In genomic region chr14:21369127-21369526, GRCm38 (mm10) we compare ENCODE assay signal across 8 mouse cellular contexts.
DNase-seq lines count a peak whose midpoint lies in the region; ATAC-seq lines count a peak whose summit lies in the region.

No protein-coding gene starts in this region.

- no peak overlapping the region for H3K4me2 ChIP-seq in heart, embryonic 14.5 days (ENCODE audit: low read length)
- no peak overlapping the region for H3K4me2 ChIP-seq in kidney, embryonic 16.5 days (replicated peaks; ENCODE audit: low read depth, low read length)
- peak overlapping the region; percentile 30; the same call in 1 of the 2 replicates for H3K4me2 ChIP-seq in limb, embryonic 13.5 days (replicated peaks)
- peak overlapping the region; percentile 1; the same call in 1 of the 2 replicates for H3K4me2 ChIP-seq in neural tube, embryonic 13.5 days

- H3K9ac ChIP-seq in heart, embryonic 14.5 days (ENCODE audit: low read length) = no peak overlapping the region
- no peak overlapping the region for H3K9ac ChIP-seq in kidney, embryonic 16.5 days (replicated peaks; ENCODE audit: low read length)
- H3K9ac ChIP-seq in limb, embryonic 13.5 days = no peak overlapping the region
- H3K9ac ChIP-seq in neural tube, embryonic 13.5 days = no peak overlapping the region

- H3K4me1 ChIP-seq in heart, embryonic 14.5 days (ENCODE audit: control insufficient read depth in 2 of 2, insufficient read depth in 2 of 2, low read length in 2 of 2) = peaks cover 2 to 26% of the 10 kb centered on the region in 2 experiments; a peak in 3 of 4 replicates
- H3K4me1 ChIP-seq in kidney, embryonic 16.5 days (ENCODE audit: insufficient read depth, low read length) = peaks cover 5% of the 10 kb centered on the region
- H3K4me1 ChIP-seq in limb, embryonic 13.5 days = peaks cover 36% of the 10 kb centered on the region
- peaks cover 23% of the 10 kb centered on the region for H3K4me1 ChIP-seq in neural tube, embryonic 13.5 days (replicated peaks)

- WGBS in heart, embryonic 14.5 days = 14% methylated on average over 5 of the region's 5 CpGs
- 9% methylated on average over 5 of the region's 5 CpGs for WGBS in kidney, embryonic 16.5 days
- 7% methylated on average over 5 of the region's 5 CpGs for WGBS in limb, embryonic 13.5 days
- 3% methylated on average over 5 of the region's 5 CpGs for WGBS in neural tube, embryonic 13.5 days

- peak; percentile 79; the same call in 1 of the 2 replicates for ATAC-seq in heart, embryonic 14.5 days (ENCODE audit: insufficient number of reproducible peaks, insufficient read depth, low FRiP score, low read depth)
- peak; percentile 39 for ATAC-seq in kidney, embryonic 16.5 days (ENCODE audit: low FRiP score, low TSS enrichment)
- ATAC-seq in limb, embryonic 13.5 days (ENCODE audit: low FRiP score, low read depth) = peak; percentile 86
- ATAC-seq in neural tube, embryonic 13.5 days (ENCODE audit: low read depth) = peak; percentile 98

- DNase-seq in 3T3-L1 (ENCODE audit: low read depth, low spot score) = peak; percentile 94
- DNase-seq in adrenal gland, postnatal 10 days = peak; percentile 89
- DNase-seq in fibroblast of lung, adult 2 months (ENCODE audit: low read depth) = peak; percentile 77
- no peak for DNase-seq in natural killer cell, adult 2 months (ENCODE audit: low spot score in 2 of 2)

- H3K27me3 ChIP-seq in heart, embryonic 14.5 days (ENCODE audit: control insufficient read depth, insufficient read depth, low read length) = no peaks in the 10 kb centered on the region
- H3K27me3 ChIP-seq in kidney, embryonic 16.5 days (ENCODE audit: insufficient read depth, low read length) = no peaks in the 10 kb centered on the region
- no peaks in the 10 kb centered on the region for H3K27me3 ChIP-seq in limb, embryonic 13.5 days
- no peaks in the 10 kb centered on the region for H3K27me3 ChIP-seq in neural tube, embryonic 13.5 days

- peaks cover 11% of the 10 kb centered on the region; the same call in 1 of the 2 replicates for H3K36me3 ChIP-seq in heart, embryonic 14.5 days (ENCODE audit: control insufficient read depth, insufficient read depth, low read length)
- no peaks in the 10 kb centered on the region for H3K36me3 ChIP-seq in kidney, embryonic 16.5 days (ENCODE audit: insufficient read depth, low read length)
- H3K36me3 ChIP-seq in limb, embryonic 13.5 days = no peaks in the 10 kb centered on the region
- H3K36me3 ChIP-seq in neural tube, embryonic 13.5 days = no peaks in the 10 kb centered on the region

- H3K27ac ChIP-seq in heart, embryonic 14.5 days (replicated peaks in 1 of 2; ENCODE audit: control insufficient read depth in 1 of 2, insufficient read depth in 1 of 2, low read depth in 2 of 2, low read length in 2 of 2) = 0 out of 4 replicates have a peak overlapping the region, but pooled peaks of 1 of the 2 experiments have one; percentile 4
- H3K27ac ChIP-seq in kidney, embryonic 16.5 days (ENCODE audit: low read length) = no peak overlapping the region
- H3K27ac ChIP-seq in limb, embryonic 13.5 days = no peak overlapping the region
- H3K27ac ChIP-seq in neural tube, embryonic 13.5 days (replicated peaks) = peak overlapping the region; percentile 83

- H3K4me3 ChIP-seq in heart, embryonic 14.5 days (ENCODE audit: control insufficient read depth in 1 of 2, insufficient read depth in 1 of 2, low read depth in 1 of 2, low read length in 2 of 2) = no peak overlapping the region
- no peak overlapping the region for H3K4me3 ChIP-seq in kidney, embryonic 16.5 days (ENCODE audit: low read length)
- no peak overlapping the region for H3K4me3 ChIP-seq in limb, embryonic 13.5 days
- no peak overlapping the region for H3K4me3 ChIP-seq in neural tube, embryonic 13.5 days

- H3K9me3 ChIP-seq in heart, embryonic 14.5 days (ENCODE audit: control insufficient read depth, low read length) = no peaks in the 10 kb centered on the region
- no peaks in the 10 kb centered on the region for H3K9me3 ChIP-seq in kidney, embryonic 16.5 days (ENCODE audit: low read length)
- H3K9me3 ChIP-seq in limb, embryonic 13.5 days = no peaks in the 10 kb centered on the region
- no peaks in the 10 kb centered on the region for H3K9me3 ChIP-seq in neural tube, embryonic 13.5 days

Comparison
In these comparisons a context has a peak if more than half of its experiments do, and no peak if none do; other contexts are left out.
1. DNase-seq: peak in 3T3-L1 (single experiment), adrenal gland, postnatal 10 days (single experiment) and fibroblast of lung, adult 2 months (single experiment); none in natural killer cell, adult 2 months (0 of 2).
2. ATAC-seq: peak in every context shown above with its lines; median percentile 98 in neural tube, embryonic 13.5 days; 86 in limb, embryonic 13.5 days; 79 in heart, embryonic 14.5 days; 39 in kidney, embryonic 16.5 days.
3. H3K4me2 ChIP-seq: peak in limb, embryonic 13.5 days (single experiment) and neural tube, embryonic 13.5 days (single experiment); none in heart, embryonic 14.5 days (single experiment) and kidney, embryonic 16.5 days (single experiment).